Mouse (Mus musculus) stomach, postnatal 0 days (tissue): ENCODE measurements around the gene Uchl4. TPM values are rescaled to one million over a fixed set of nuclear protein-coding genes. Genes with fewer than 3 reads are reported as not detected.

ENCODE experiments used
- ATAC-seq: fragments of 200-750 bp; cut with Nextera tagmentation; 2 replicates; pipeline ENCODE4 v1.8.0; 2017; ENCODE audit not compliant: low FRiP score, low TSS enrichment
- DNase-seq: peaks from one replicate; pipeline ENCODE4 v3.0.0-alpha.2; 2016; ENCODE audit warnings: low spot score
- H3K27ac ChIP-seq: fragments of 300-500 bp; sonication (generic); replicated peaks from 2 replicates; pipeline ENCODE4 v1.5.1; 2014; ENCODE audit warnings: mild to moderate bottlenecking, control low read depth
- H3K27me3 ChIP-seq: fragments of 300-500 bp; sonication (generic); 2 replicates; pipeline ENCODE4 v1.6.1; 2014; ENCODE audit warnings: low read length; ENCODE audit not compliant: control insufficient read depth, insufficient read depth
- H3K36me3 ChIP-seq: fragments of 300-500 bp; sonication (generic); 2 replicates; pipeline ENCODE4 v1.6.1; 2014; ENCODE audit warnings: low read length, mixed read lengths; ENCODE audit not compliant: control insufficient read depth, insufficient read depth
- H3K4me1 ChIP-seq: fragments of 300-500 bp; sonication (generic); replicated peaks from 2 replicates; pipeline ENCODE4 v1.6.1; 2014; ENCODE audit warnings: antibody characterized with exemption; ENCODE audit not compliant: control insufficient read depth, insufficient read depth
- H3K4me2 ChIP-seq: fragments of 300-500 bp; sonication (generic); replicated peaks from 2 replicates; pipeline ENCODE4 v1.6.1; 2014; ENCODE audit warnings: low read depth, mild to moderate bottlenecking, control low read depth, moderate library complexity
- H3K4me3 ChIP-seq: fragments of 300-500 bp; sonication (generic); 2 replicates; pipeline ENCODE4 v1.5.1; 2014; ENCODE audit warnings: low read depth, low read length, control low read depth
- H3K9ac ChIP-seq: fragments of 300-500 bp; sonication (generic); 2 replicates; pipeline ENCODE4 v1.6.1; 2014; ENCODE audit warnings: mild to moderate bottlenecking, low read length, control low read depth, mixed read lengths
- H3K9me3 ChIP-seq: fragments of 300-500 bp; sonication (generic); 2 replicates; pipeline ENCODE4 v1.6.1; 2016; ENCODE audit warnings: low read length; ENCODE audit not compliant: control insufficient read depth
- CTCF ChIP-seq: IDR thresholded peaks from 2 replicates; pipeline ENCODE4 v1.5.1; 2016; ENCODE audit warnings: antibody characterized with exemption, low read depth, mild to moderate bottlenecking, moderate library complexity
- EP300 ChIP-seq: optimal IDR thresholded peaks from 2 replicates; pipeline ENCODE3; 2016; ENCODE audit warnings: antibody characterized with exemption
- WGBS: fragments of 180-500 bp; shearing (Covaris S2); extraction: QIAGEN DNeasy Blood & Tissue Kit; methylation state at CpG from one replicate; pipeline ENCODE4 v1.1.7; 2014; 5-methylcytosine and 5-hydroxymethylcytosine counted together
- polyA plus RNA-seq: library from polyadenylated mRNA; unstranded; fragments of >200 nt; fragmentation: Nextera tagmentation; extraction: Ambion mirVana; gene quantifications from 2 replicates; pipeline ENCODE4 v1.2.1, GENCODE M21; 2015

The Uchl4 gene
- polyA plus RNA-seq, 1 experiment from 2014 or later: 2.2 TPM

GRCm38 (mm10) chr9:64232257-64232957 lies 2.6 kb upstream of the Uchl4 start:
- WGBS: 49% methylated on average over 9 of the region's 9 CpGs
- Histone ChIP-seq H3K27me3 (no peaks in the 10 kb centered on the region), H3K9me3 (no peaks in the 10 kb centered on the region), H3K27ac (peak overlapping the region; percentile 74), H3K4me1 (no peaks in the 10 kb centered on the region), H3K4me2 (no peak overlapping the region), H3K36me3 (no peaks in the 10 kb centered on the region), H3K9ac (no peak overlapping the region), H3K4me3 (no peak overlapping the region)
- no peak for DNase-seq
- no peak for ATAC-seq
- TF ChIP-seq EP300: no peak
- TF ChIP-seq CTCF: no peak

GRCm38 (mm10) chr9:64233656-64234055 lies 1.3 kb upstream of the Uchl4 start:
- ATAC-seq: no peak; the same call in 1 of the 2 replicates
- Histone ChIP-seq H3K4me2 (no peak overlapping the region), H3K36me3 (no peaks in the 10 kb centered on the region)

GRCm38 (mm10) chr9:64236056-64236455 lies 1.1 kb downstream of the Uchl4 start:
- no peak overlapping the region for H3K4me3 ChIP-seq
- no peak for TF ChIP-seq CTCF
- TF ChIP-seq EP300: no peak
- no peak overlapping the region for H3K4me2 ChIP-seq
- H3K9me3 ChIP-seq: no peaks in the 10 kb centered on the region
- no peak overlapping the region for H3K9ac ChIP-seq
- 98% methylated on average over 7 of the region's 7 CpGs for WGBS
- DNase-seq (no peak), ATAC-seq (no peak)
- no peak overlapping the region for H3K27ac ChIP-seq
- H3K36me3 ChIP-seq: no peaks in the 10 kb centered on the region
- H3K4me1 ChIP-seq: no peaks in the 10 kb centered on the region
- H3K27me3 ChIP-seq: no peaks in the 10 kb centered on the region

More at GRCm38 (mm10) chr9:64233656-64234055, 1.3 kb upstream of the Uchl4 start:
- WGBS: 40% methylated on average over 5 of the region's 5 CpGs
- no peak for DNase-seq
- H3K27ac ChIP-seq: peak overlapping the region; percentile 19
- no peak overlapping the region for H3K4me3 ChIP-seq
- no peak overlapping the region for H3K9ac ChIP-seq
- TF ChIP-seq CTCF: no peak
- no peak for TF ChIP-seq EP300
- H3K27me3 ChIP-seq: no peaks in the 10 kb centered on the region
- H3K4me1 ChIP-seq: no peaks in the 10 kb centered on the region
- no peaks in the 10 kb centered on the region for H3K9me3 ChIP-seq

GRCm38 (mm10) chr9:64240116-64240515 lies 5.1 kb downstream of the Uchl4 start:
- WGBS: 26% methylated on average over 2 of the region's 2 CpGs
- no peaks in the 10 kb centered on the region for H3K4me1 ChIP-seq
- H3K9ac ChIP-seq: no peak overlapping the region
- DNase-seq (no peak), ATAC-seq (no peak)
- H3K36me3 ChIP-seq: peaks cover 2% of the 10 kb centered on the region; the same call in 1 of the 2 replicates
- no peaks in the 10 kb centered on the region for H3K27me3 ChIP-seq
- H3K4me3 ChIP-seq: no peak overlapping the region
- no peaks in the 10 kb centered on the region for H3K9me3 ChIP-seq
- H3K4me2 ChIP-seq: no peak overlapping the region
- TF ChIP-seq EP300 (no peak), CTCF (no peak)
- no peak overlapping the region for H3K27ac ChIP-seq

DNA sequence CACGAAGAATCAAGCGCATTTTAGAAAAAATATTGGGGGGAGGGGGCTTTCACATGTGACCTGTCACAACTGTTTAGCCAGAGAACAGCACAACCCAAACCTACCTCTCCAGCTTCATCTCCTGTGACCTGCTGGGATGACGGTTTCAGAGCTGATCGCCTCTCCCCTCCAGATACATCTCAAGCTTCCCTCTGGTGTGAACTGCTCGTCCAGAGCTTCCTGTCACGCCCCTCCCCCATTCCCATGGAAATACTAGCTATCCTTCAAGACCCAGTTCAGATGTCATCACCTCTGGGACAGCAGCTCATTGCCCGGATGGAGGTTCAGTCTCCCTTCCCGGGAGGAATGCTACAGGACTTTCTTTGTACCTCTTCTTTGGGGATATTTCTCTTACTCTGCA lies 5.7 kb downstream of the Uchl4 start:
- Histone ChIP-seq H3K4me3 (no peak overlapping the region), H3K9me3 (no peaks in the 10 kb centered on the region), H3K36me3 (peaks cover 2% of the 10 kb centered on the region; the same call in 1 of the 2 replicates), H3K4me1 (no peaks in the 10 kb centered on the region), H3K9ac (no peak overlapping the region), H3K4me2 (no peak overlapping the region), H3K27ac (no peak overlapping the region), H3K27me3 (no peaks in the 10 kb centered on the region)
- TF ChIP-seq EP300: no peak
- no peak for TF ChIP-seq CTCF
- ATAC-seq: no peak
- DNase-seq: no peak
- WGBS: 49% methylated on average over 8 of the region's 8 CpGs

- H3K4me1 ChIP-seq: no peaks in the 10 kb centered on the region
- no peak for TF ChIP-seq CTCF
- TF ChIP-seq EP300: no peak
- H3K4me2 ChIP-seq: no peak overlapping the region
- H3K4me3 ChIP-seq: no peak overlapping the region
- 0 out of 2 replicates have a peak overlapping the region, but pooled peaks have one; percentile 35 for H3K27ac ChIP-seq
- H3K27me3 ChIP-seq: no peaks in the 10 kb centered on the region
- 70% methylated on average over 6 of the region's 6 CpGs for WGBS
- H3K9ac ChIP-seq: no peak overlapping the region
- ATAC-seq: no peak
- H3K36me3 ChIP-seq: peaks cover 2% of the 10 kb centered on the region; the same call in 1 of the 2 replicates
- DNase-seq: no peak
- no peaks in the 10 kb centered on the region for H3K9me3 ChIP-seq
Measured at GRCm38 (mm10) chr9:64242381-64242831, 7.4 kb downstream of the Uchl4 start.
